Mouse (Mus musculus): ENCODE measurements around the gene Gm49510. TPM values are rescaled to one million over a fixed set of nuclear protein-coding genes. Genes with fewer than 3 reads are reported as not detected.

Gene Gm49510
- total RNA-seq, 1 experiment, result not detected

GRCm38 (mm10) chr15:78942663-78943062, 43.2 kb downstream of the Gm49510 start:
- Histone ChIP-seq H3K9ac (ENCODE audit: insufficient read depth, low read depth, low read length, poor library complexity, severe bottlenecking) (peak overlapping the region; percentile 58; the same call in 1 of the 2 replicates), H3K9me3 (ENCODE audit: control insufficient read depth, insufficient read depth, low read depth, low read length) (no peaks in the 10 kb centered on the region), H3K4me1 (ENCODE audit: control insufficient read depth in 2 of 2, insufficient read depth in 2 of 2, low read length in 2 of 2, poor library complexity in 1 of 2) (peaks cover 1 to 3% of the 10 kb centered on the region in 2 experiments; a peak in 1 of 4 replicates), H3K27ac (ENCODE audit: insufficient read depth, low read depth, low read length, poor library complexity, severe bottlenecking) (no peak overlapping the region), H3K36me3 (ENCODE audit: control insufficient read depth, insufficient read depth, low read length, poor library complexity, severe bottlenecking) (peaks cover 37% of the 10 kb centered on the region), H3K4me3 (ENCODE audit: insufficient read depth in 1 of 2, low read depth in 1 of 2, low read length in 2 of 2, poor library complexity in 1 of 2, severe bottlenecking in 1 of 2) (peak overlapping the region in 1 of 2 experiments; percentile 34; a peak in 1 of 4 replicates)
- TF ChIP-seq ZNF384 (IDR thresholded peaks at IDR 0.05; ENCODE audit: low read depth, low read length) (no peak), MAFK (IDR thresholded peaks at IDR 0.05; ENCODE audit: insufficient read depth, low read depth, low read length) (no peak), ZC3H11A (IDR thresholded peaks at IDR 0.05; ENCODE audit: borderline replicate concordance, low read depth, low read length) (no peak), HCFC1 (IDR thresholded peaks at IDR 0.05; ENCODE audit: borderline replicate concordance, insufficient read depth, low read length) (no peak), CHD2 (IDR thresholded peaks at IDR 0.05; ENCODE audit: low read depth, low read length) (no peak)
- in situ Hi-C loops (cut with MboI; ENCODE audit: low sequenced_read_pairs in 2 of 2, unreplicated experiment in 2 of 2), result no loop called here
- DNase-seq (ENCODE audit: low read depth, low spot score), result no peak

GRCm38 (mm10) chr15:78946232-78946631, 46.8 kb downstream of the Gm49510 start:
- Histone ChIP-seq H3K9me3 (ENCODE audit: control insufficient read depth, insufficient read depth, low read depth, low read length) (no peaks in the 10 kb centered on the region), H3K27ac (ENCODE audit: insufficient read depth, low read depth, low read length, poor library complexity, severe bottlenecking) (no peak overlapping the region), H3K9ac (ENCODE audit: insufficient read depth, low read depth, low read length, poor library complexity, severe bottlenecking) (no peak overlapping the region), H3K4me3 (ENCODE audit: insufficient read depth in 1 of 2, low read depth in 1 of 2, low read length in 2 of 2, poor library complexity in 1 of 2, severe bottlenecking in 1 of 2) (no peak overlapping the region), H3K36me3 (ENCODE audit: control insufficient read depth, insufficient read depth, low read length, poor library complexity, severe bottlenecking) (peaks cover 7% of the 10 kb centered on the region), H3K4me1 (ENCODE audit: control insufficient read depth in 2 of 2, insufficient read depth in 2 of 2, low read length in 2 of 2, poor library complexity in 1 of 2) (peaks cover 1 to 8% of the 10 kb centered on the region in 2 experiments; a peak in 1 of 4 replicates)
- no peak for TF ChIP-seq ZC3H11A (IDR thresholded peaks at IDR 0.05; ENCODE audit: borderline replicate concordance, low read depth, low read length)
- no peak for TF ChIP-seq CHD2 (IDR thresholded peaks at IDR 0.05; ENCODE audit: low read depth, low read length)
- TF ChIP-seq MAFK (IDR thresholded peaks at IDR 0.05; ENCODE audit: insufficient read depth, low read depth, low read length), result no peak
- TF ChIP-seq ZNF384 (IDR thresholded peaks at IDR 0.05; ENCODE audit: low read depth, low read length), result no peak
- no peak for TF ChIP-seq HCFC1 (IDR thresholded peaks at IDR 0.05; ENCODE audit: borderline replicate concordance, insufficient read depth, low read length)
- in situ Hi-C loops (cut with MboI; ENCODE audit: low sequenced_read_pairs in 2 of 2, unreplicated experiment in 2 of 2), result no loop called here
- no peak for DNase-seq (ENCODE audit: low read depth, low spot score)

- H3K27ac ChIP-seq (ENCODE audit: insufficient read depth, low read depth, low read length, poor library complexity, severe bottlenecking), result no peak within 1 kb of the TSS; the same call in 1 of the 2 replicates
These were observed 48.2 kb downstream of the Gm49510 start, which contains the start of gene Triobp for GRCm38 (mm10) chr15:78947657-78948056. Gene Triobp, plus strand, starts transcription at chr15:78947724.

GRCm38 (mm10) chr15:78948152-78948725, 48.8 kb downstream of the Gm49510 start:
- Histone ChIP-seq H3K4me1 (ENCODE audit: control insufficient read depth in 2 of 2, insufficient read depth in 2 of 2, low read length in 2 of 2, poor library complexity in 1 of 2) (peaks cover 0 to 6% of the 10 kb centered on the region in 2 experiments; a peak in 1 of 4 replicates), H3K4me3 (ENCODE audit: insufficient read depth in 1 of 2, low read depth in 1 of 2, low read length in 2 of 2, poor library complexity in 1 of 2, severe bottlenecking in 1 of 2) (peak overlapping the region; percentile 57 to 67), H3K9me3 (ENCODE audit: control insufficient read depth, insufficient read depth, low read depth, low read length) (no peaks in the 10 kb centered on the region), H3K36me3 (ENCODE audit: control insufficient read depth, insufficient read depth, low read length, poor library complexity, severe bottlenecking) (no peaks in the 10 kb centered on the region), H3K9ac (ENCODE audit: insufficient read depth, low read depth, low read length, poor library complexity, severe bottlenecking) (peak overlapping the region; percentile 65), H3K27ac (ENCODE audit: insufficient read depth, low read depth, low read length, poor library complexity, severe bottlenecking) (no peak overlapping the region)
- TF ChIP-seq HCFC1 (IDR thresholded peaks at IDR 0.05; ENCODE audit: borderline replicate concordance, insufficient read depth, low read length), result no peak
- no peak for TF ChIP-seq ZC3H11A (IDR thresholded peaks at IDR 0.05; ENCODE audit: borderline replicate concordance, low read depth, low read length)
- no peak for TF ChIP-seq MAFK (IDR thresholded peaks at IDR 0.05; ENCODE audit: insufficient read depth, low read depth, low read length)
- TF ChIP-seq ZNF384 (IDR thresholded peaks at IDR 0.05; ENCODE audit: low read depth, low read length), result no peak
- TF ChIP-seq CHD2 (IDR thresholded peaks at IDR 0.05; ENCODE audit: low read depth, low read length), result no peak
- no peak for DNase-seq (ENCODE audit: low read depth, low spot score)
- in situ Hi-C loops (cut with MboI; ENCODE audit: low sequenced_read_pairs in 2 of 2, unreplicated experiment in 2 of 2), result no loop called here

More at GRCm38 (mm10) chr15:78947657-78948056, 48.2 kb downstream of the Gm49510 start, which contains the start of gene Triobp:
- DNase-seq (ENCODE audit: low read depth, low spot score), result no peak
- no peaks in the 10 kb centered on the region for H3K9me3 ChIP-seq (ENCODE audit: control insufficient read depth, insufficient read depth, low read depth, low read length)
- peaks cover 1 to 6% of the 10 kb centered on the region in 2 experiments; a peak in 1 of 4 replicates for H3K4me1 ChIP-seq (ENCODE audit: control insufficient read depth in 2 of 2, insufficient read depth in 2 of 2, low read length in 2 of 2, poor library complexity in 1 of 2)
- H3K4me3 ChIP-seq (ENCODE audit: insufficient read depth in 1 of 2, low read depth in 1 of 2, low read length in 2 of 2, poor library complexity in 1 of 2, severe bottlenecking in 1 of 2), result peak within 1 kb of the TSS; percentile 57 to 67
- no peaks in the 10 kb centered on the region for H3K36me3 ChIP-seq (ENCODE audit: control insufficient read depth, insufficient read depth, low read length, poor library complexity, severe bottlenecking)
- TF ChIP-seq ZC3H11A (IDR thresholded peaks at IDR 0.05; ENCODE audit: borderline replicate concordance, low read depth, low read length) (no peak), ZNF384 (IDR thresholded peaks at IDR 0.05; ENCODE audit: low read depth, low read length) (no peak), MAFK (IDR thresholded peaks at IDR 0.05; ENCODE audit: insufficient read depth, low read depth, low read length) (no peak), CHD2 (IDR thresholded peaks at IDR 0.05; ENCODE audit: low read depth, low read length) (no peak), HCFC1 (IDR thresholded peaks at IDR 0.05; ENCODE audit: borderline replicate concordance, insufficient read depth, low read length) (no peak)
- H3K9ac ChIP-seq (ENCODE audit: insufficient read depth, low read depth, low read length, poor library complexity, severe bottlenecking), result peak within 1 kb of the TSS; percentile 65
- in situ Hi-C loops (cut with MboI; ENCODE audit: low sequenced_read_pairs in 2 of 2, unreplicated experiment in 2 of 2), result no loop called here
